Mouse (Mus musculus) right cerebral cortex, postnatal 25 days (tissue): Measurements from ENCODE around the gene Fxyd6.
A peak's percentile ranks its signal among the peaks of the same experiment; 100 is the strongest.

Experiments
- DNase-seq: peaks from one replicate; pipeline ENCODE4 v3.0.0; 2022

Fxyd6 gene

DNA sequence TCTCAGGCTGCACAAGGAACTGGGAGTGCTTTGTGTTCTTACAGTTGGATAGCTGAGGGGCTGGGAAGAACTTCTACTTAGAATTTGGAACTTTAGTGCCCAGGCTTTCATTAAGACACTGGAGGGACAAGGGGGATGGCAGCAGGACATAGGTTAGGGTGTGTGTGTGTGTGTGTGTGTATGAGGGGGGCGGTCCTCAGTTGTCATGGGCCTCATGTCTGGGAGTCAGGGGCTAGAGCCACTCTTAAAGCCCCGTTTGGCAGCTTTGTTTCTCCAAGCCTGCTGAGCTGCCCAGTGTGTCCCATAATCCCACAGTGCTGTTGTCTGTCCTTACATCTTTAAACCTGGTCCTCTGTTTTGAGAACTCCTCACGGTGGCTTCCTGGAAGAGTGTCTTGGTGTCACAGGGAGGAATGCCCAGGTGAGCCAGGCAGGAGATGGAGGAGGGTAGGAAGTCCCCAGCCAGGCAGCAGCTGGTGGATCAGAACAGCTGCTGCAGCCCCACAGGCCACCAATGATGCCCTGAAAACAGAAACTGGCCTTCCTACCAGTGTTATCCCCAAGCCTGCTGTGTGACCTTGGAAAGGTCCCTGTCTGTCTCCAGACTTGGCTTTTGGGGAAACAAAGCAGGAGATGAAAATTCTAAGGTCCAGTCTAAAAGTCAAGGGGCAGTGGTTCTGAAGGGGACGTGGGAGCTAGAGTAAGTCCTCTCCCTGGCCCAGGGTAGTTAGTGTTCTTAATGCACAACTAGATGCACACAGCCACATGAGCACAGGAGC lies 42.9 kb downstream of the Fxyd6 start:
- no peak for DNase-seq

DNA sequence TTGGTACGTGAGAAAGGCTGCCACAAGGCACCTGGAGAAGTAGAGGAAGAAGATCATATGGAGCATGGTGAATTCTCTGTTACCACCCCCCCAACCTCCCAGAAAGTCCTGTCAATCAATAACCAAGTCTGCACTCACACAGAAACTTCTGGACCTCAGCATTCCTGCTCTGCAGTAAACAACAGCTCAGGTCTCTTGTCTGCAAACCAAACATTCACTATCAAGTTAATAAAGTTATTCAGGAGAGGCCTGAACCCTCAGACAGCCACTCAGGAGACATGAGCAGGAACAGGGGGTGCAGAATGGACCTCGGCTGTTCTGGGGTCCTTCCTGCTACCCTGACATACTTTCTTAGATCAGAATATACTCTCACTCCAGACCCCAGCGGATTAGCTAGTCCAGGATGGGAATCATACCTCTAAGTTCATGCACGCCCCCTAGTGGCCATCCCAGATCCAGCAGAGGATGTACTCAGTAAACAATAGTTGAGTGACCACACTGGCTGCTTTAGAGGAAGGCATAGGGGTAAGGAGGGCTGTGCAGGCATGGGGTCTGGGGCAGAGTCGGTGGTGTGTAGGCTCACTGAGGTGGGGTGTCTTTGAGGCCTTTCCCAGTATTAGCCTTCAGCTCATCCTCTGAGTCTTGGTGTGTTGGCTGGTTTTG lies 43.6 kb downstream of the Fxyd6 start:
- DNase-seq = no peak

DNA sequence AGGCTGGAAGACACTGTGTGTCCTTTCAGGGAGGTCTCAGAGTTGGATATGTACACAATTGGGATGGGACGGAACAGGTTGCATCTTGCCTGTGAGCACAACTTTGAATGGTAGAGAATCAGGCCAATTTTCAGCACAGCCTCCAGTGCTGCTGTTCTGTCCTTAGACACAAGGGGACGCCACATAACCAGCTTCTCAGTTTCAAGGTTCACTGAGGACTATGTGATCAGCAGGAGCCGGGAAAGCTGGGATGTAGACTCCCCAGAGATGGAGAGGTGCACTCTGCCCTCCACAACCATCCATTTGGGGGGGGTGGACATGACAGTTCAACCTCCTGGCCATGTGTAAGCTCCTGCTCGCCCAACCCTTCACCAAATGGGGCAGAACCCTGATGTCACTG lies 45.9 kb downstream of the Fxyd6 start:
- peak; percentile 71 for DNase-seq

DNA sequence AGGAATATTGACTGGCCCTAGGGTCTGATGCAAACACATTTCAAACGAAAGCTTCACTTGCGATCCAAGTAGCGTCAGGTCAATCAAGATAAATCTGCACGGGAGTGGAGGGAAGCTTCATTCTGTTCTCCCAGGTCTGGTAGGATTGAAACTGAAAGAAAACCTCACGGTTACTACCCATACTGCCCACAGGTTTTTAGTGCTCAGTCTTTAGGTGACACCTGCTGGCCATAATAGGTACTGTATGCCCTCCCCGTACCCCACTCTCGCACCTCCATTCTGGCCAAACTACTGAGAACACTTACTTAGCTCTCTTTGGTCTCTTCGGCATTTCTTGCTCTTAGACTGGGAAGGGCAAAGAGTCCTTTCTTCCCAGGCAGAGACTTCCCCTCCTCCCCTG lies 47.3 kb downstream of the Fxyd6 start:
- no peak for DNase-seq

DNA sequence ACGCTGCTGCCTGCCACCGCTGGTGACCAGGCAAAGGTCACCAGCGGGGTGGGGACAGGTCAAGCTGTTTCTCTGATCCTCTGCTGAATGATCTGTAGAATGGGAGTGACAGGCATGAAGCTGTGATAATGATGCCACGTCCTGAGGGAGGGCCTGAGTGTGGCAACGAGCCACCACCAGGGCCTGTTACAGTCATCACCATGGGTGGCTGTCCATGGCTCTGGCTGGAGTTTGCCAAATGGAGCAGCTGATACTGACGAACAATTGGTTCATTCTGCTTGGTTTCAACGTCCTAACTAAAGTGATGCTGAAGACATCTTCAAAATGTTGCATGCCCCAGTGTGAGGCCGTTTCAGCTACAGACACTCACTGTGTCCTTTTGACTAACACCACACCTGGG lies 48.3 kb downstream of the Fxyd6 start:
- no peak for DNase-seq

DNA sequence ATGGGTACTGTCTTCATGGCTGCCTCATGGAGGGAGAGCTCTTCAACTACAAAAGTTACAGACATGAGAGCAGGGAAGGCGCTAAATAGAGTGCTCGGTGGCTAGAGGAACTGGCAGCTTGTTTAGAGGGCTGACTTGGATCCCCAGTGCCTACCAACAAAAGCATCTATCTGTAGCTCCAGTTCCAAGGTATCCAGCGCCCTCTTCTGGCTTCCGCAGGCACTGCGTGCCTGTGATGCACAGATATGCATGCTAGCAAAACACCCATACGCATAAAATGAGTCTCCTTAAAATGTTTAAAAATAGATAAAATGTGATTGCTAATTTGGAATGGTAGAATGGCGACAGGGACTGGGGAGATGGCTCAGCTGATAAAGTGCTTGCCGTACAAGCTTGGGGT lies 51.2 kb downstream of the Fxyd6 start:
- DNase-seq = no peak

DNA sequence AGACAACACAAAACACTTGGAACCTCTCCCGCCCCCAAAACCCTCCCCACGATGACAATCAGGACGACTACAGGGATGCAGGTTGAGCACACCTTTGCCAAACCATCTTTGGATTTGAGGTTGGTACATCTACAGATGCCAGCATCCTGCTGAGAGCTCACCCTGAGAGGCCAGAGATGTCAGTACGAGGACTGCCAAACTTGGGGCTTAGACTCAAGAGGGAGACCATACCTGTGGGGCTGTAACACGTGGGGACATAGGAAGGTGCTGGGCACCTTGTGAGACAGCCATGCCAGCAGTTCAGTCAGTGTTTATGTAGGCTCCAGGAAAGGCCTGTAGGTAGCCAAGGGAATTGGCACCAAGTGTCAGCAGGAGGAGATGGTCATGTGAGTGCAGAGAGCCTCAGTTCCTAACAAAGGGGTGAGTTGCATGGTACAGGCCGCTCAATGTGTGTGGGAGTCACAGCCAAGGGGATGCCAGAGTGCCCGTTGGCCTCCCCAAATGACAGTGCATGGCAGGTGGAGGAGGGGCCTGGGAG lies 52.8 kb downstream of the Fxyd6 start:
- no peak for DNase-seq

DNA sequence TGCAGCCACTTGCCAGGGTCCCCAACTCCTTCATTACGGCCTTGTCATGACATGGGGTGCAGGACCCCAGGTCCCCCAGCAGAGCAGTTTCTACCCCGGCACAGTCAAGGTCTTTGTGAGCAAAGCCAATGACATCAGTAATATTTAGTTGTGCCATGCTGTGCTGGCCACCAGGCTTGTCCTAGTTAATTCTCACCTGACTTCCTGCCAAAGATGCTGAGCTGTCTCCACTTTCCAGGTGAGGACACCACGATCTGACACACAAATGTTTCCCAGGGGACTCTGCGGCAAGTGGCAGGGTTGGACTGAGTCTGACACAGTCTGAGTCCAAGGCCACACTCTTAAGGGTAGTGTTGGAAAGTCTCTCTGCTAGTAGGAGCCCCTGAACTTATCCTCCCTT lies 56.5 kb downstream of the Fxyd6 start, which contains the start of gene Dscaml1:
Gene Dscaml1 (plus strand): TSS at position 173 of the 400 bp plus-strand sequence.
- no peak for DNase-seq

DNA sequence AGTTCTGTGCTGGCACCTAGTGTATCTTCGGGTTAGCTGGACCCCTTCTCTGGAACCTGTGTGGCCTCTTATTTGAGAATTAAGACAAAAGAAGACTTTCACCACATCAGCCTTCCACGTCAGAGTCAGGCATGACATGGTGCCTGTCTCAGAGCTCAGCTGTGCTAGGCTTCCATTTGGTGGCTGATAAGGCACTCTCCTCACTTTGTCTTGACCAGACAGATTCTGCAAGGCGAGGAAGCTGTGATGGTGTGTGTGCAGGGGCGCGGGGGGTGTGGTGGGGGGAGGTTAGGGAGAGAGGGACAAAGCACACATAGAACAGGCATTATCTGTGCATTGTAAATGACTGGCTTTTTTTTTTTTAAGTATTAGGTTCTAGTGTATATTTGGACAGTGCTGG lies 59.4 kb downstream of the Fxyd6 start:
- DNase-seq = no peak

DNA sequence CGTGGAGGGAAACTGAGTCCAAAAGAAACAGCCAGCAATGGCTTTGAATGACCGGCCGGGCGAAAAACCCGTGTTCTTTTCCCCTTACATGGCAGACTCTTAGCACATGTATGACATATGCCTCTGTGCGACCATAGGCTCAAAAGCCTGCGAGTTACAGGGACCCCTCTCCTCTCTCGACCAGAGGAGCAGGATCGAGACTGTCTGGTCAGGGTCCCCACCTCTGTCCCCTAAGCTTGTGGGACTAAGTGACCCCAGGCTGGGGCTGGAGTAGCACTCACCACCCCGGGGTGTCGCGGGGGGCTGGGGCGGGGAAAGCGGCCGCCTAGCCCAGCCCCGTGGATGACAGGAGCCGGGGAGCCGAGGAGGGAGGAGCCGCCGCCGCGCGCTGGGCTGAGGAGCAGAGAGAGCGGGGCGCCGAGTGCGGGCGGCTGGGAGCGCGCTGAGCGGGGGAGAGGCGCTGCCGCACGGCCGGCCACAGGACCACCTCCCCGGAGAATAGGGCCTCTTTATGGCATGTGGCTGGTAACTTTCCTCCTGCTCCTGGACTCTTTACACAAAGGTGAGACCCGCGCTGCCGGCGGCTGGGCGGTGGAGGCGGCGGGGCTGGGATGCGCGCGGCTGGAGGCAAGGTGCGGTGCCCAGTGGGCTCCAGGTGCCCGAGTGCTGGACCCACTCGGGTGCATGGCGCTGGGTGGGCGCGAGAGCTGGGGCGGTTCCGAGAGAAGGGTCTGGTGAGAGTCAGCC lies 60.1 kb downstream of the Fxyd6 start:
- peak; percentile 71 for DNase-seq

DNA sequence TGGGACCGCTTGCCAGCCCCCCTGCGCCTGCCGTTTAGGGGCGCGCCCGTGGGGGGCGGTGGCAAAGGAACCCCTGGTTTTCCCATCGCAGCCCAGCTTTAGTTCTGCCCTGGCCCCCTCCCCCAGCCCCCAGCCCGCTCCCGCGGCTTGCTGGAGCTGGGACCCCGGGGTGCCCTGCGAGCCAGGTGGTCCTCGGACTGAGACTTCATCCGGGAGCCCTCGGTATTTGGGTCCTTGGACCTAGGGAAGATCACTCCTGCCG lies 60.6 kb downstream of the Fxyd6 start:
- DNase-seq = no peak

DNA sequence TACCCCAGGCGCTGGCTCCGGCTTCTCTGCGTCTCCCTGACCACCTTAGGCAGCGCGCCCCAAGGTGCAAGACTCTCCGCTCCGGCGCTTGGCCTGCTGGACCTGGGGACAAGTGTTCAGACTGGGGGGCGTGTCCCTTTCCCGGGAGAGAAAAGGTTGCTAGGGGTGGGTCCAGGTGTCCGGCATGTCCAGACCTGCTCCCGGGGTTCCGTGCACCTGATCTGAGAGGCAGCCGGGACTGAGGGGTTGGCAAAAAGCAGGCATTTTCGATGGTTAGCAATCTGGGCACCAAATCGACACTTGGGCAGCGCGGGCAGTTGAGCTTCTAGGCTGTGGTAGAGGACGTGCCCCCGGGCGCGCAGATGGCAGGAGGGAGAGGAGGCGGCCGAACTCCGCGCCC lies 61.2 kb downstream of the Fxyd6 start:
- peak; percentile 29 for DNase-seq

DNA sequence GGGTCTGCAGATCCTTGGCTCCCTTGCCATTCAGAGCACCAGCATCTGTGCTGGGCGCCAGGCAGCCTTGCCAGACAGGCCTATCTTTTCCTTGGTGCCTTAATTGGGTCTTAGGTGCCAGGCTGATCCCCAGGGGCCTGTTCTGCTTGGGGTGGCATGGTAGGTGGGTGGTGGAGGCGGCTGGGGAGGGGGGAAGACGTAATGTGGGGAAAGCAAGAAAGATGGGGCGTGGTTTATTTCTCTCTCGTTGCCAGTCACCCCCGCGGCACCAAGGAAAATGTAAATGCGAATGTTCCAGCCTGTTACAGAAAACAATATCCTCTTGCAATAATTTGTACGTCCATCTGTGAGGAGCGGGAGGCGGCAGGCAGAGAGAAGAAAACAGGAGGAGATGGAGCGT lies 62.7 kb downstream of the Fxyd6 start:
- DNase-seq = peak; percentile 56

DNA sequence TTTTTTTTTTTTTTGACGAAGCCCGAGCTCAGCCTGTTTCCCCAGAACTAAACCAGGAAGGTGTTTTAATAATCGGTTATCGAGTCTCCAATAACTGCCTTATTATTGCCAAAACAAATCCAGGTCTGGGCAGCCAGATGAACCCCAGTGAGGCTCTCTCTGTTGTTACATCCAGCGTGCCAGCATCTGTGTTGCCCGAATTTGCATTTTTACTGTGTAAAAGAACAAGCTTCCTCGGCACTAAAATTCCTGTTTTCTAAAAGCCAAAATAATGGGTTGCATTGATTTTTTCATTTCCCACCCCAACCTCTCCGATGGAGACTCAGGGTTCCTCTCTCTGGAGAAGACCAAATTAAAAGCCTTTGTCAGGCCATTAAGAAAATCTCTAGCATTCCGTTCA lies 63.1 kb downstream of the Fxyd6 start:
- DNase-seq = no peak

DNA sequence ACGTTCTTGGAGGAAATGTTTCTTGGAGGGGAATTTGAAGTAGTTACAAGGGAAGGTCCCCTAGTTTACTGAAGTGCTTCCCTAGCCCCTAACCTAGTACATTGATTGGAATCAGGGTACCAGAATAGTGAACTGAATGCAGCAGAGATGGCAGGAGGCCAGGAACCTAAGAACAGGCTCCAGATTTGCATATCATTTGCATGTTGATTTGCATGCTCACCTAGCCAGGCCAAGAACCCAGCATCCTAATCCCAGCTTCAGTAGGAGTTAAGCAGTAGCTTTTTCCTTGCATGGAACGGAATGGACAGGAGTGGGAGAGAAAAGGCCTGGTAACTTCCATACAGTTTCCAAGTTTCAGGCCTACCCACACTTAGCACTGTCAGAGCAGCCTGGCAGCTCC lies 64.2 kb downstream of the Fxyd6 start:
- no peak for DNase-seq

DNA sequence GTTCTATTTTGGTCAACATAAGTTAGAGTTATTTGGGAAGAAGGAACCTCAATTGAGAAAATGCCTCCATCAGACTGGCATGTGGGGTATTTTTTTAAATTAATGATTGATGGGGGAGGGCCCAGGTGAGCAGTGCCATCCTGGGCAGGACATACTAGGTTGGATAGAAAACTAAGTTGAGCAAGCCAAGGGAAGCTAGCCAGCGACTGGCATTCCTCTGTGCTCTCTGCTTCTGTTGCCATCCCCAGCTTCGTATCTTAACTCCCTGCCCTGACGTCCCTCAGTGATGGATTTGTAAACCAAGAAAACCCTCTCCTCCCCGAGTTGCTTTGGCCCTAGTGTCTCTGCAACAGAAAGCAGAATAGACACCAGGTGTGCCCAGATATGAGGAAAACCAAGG lies 69.0 kb downstream of the Fxyd6 start:
- no peak for DNase-seq

DNA sequence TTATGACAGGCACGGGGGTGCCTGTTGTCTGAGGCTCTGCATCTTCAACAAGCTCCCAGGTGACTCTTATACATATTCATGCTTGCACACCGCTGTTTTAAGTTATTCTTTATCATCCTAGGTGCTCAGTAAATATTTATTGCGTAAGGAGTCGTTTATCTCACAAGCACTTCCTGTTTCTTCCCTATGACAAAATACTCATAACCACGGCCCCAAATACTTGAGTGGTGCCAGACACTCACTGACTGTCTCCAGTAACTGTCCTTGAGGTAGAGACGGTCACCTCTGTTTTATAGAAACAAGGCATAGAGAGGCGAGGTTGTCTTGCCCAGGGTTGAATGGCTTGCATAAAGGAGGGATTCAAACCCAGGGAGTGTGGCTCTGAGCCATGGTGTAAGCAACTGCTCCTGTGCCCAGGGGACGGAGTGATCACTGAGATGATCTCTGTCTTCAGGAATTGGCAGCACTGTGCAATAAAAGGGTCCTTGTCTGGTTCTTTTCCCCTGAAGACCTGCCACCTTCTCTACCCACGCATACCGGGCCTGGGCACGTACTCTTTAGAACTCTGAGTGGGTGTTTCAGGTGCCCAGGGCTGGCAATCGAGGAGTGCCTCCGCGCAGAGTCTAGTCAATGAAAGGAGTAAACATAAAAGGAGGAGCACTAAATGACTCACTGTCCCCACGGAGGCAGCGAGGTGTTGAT lies 70.2 kb downstream of the Fxyd6 start:
- DNase-seq = no peak

DNA sequence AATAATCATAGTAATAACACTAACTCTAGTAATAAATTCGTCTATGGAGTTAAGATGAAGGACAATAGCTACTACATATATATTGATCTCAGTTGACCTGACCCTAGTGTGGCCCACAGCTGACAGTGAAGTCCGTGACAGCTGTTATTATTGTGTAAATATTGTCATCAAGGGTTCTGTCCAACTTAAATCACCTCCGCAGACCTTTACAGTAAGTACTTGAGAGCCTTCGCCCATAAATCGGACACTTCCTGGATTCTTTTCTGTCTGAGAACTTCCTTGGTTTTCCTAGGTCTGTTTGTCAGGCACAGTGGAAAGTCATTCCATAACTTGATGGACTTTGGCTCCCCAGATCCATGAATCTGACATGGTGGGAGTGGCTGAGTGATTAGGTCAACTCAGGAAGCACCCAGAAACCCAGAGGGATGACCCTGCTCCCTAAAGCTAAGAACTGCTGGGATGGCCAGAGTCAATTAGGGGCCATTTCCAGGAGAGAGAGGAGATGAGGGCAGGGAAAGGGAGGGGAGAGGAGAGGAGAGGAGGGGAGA lies 74.3 kb downstream of the Fxyd6 start:
- no peak for DNase-seq
